ENCODE assay signal across 21 mouse cellular contexts in genomic region chr8:124151881-124152280, GRCm38 (mm10).
"Had no signal": no experiment of that assay in that cellular context is flagged by ENCODE, and none has a peak within 500 bp of the region (broad histone marks: within the 10 kb centered on the region; RNA-seq: fewer than 3 reads in every experiment).

No protein-coding gene starts in this region.

- H3K9ac ChIP-seq: limb, embryonic 13.5 days; liver, embryonic 13.5 days; lung, embryonic 15.5 days; neural tube, embryonic 12.5 days; stomach, embryonic 15.5 days had no signal

- DNase-seq: kidney, adult 18-20 months; kidney, adult 9 months; kidney, postnatal 14 days; layer of hippocampus, adult 9-11 months; liver, embryonic 13.5 days; lung, adult 18-20 months; lung, postnatal 10 days; lung, postnatal 36 days; midbrain, embryonic 14.5 days; right cerebral cortex, postnatal 25 days; spleen, adult 18-20 months; thymus, postnatal 25 days had no signal

- ATAC-seq: intestine, embryonic 16.5 days had no signal

- H3K27me3 ChIP-seq: limb, embryonic 13.5 days; liver, embryonic 13.5 days; lung, embryonic 15.5 days; neural tube, embryonic 12.5 days; stomach, embryonic 15.5 days had no signal

- H3K27ac ChIP-seq: layer of hippocampus, adult 2 months; limb, embryonic 10.5 days; limb, embryonic 13.5 days; liver, embryonic 13.5 days; lung, embryonic 15.5 days; neural tube, embryonic 12.5 days; stomach, embryonic 15.5 days had no signal

- H3K9me3 ChIP-seq: limb, embryonic 10.5 days; limb, embryonic 13.5 days; liver, embryonic 13.5 days; lung, embryonic 15.5 days; stomach, embryonic 15.5 days had no signal

- H3K4me2 ChIP-seq: limb, embryonic 13.5 days; liver, embryonic 13.5 days; lung, embryonic 15.5 days; midbrain, embryonic 11.5 days; neural tube, embryonic 12.5 days; stomach, embryonic 15.5 days had no signal

- H3K4me3 ChIP-seq: layer of hippocampus, adult 2 months; limb, embryonic 10.5 days; limb, embryonic 13.5 days; liver, embryonic 13.5 days; lung, embryonic 15.5 days; megakaryocyte, embryonic 14.5 days; neural tube, embryonic 12.5 days; stomach, embryonic 15.5 days had no signal

- H3K4me1 ChIP-seq: limb, embryonic 10.5 days; limb, embryonic 13.5 days; liver, embryonic 13.5 days; megakaryocyte, embryonic 14.5 days; neural tube, embryonic 12.5 days; stomach, embryonic 15.5 days had no signal

- H3K36me3 ChIP-seq: limb, embryonic 10.5 days; limb, embryonic 13.5 days; liver, embryonic 13.5 days; lung, embryonic 15.5 days; neural tube, embryonic 12.5 days; stomach, embryonic 15.5 days had no signal
